Mouse (Mus musculus) kidney, embryonic 14.5 days (tissue): ENCODE data around the gene Reln. TPM values are rescaled to one million over a fixed set of nuclear protein-coding genes. Genes with fewer than 3 reads are reported as not detected.

Source experiments
- ATAC-seq: fragments of 200-750 bp; cut with Nextera tagmentation; 2 replicates; pipeline ENCODE4 v1.8.0; 2017; ENCODE audit warnings: moderate number of reproducible peaks, mild to moderate bottlenecking, moderate TSS enrichment, moderate library complexity; ENCODE audit not compliant: low FRiP score, low TSS enrichment
- H3K27ac ChIP-seq: fragments of 300-500 bp; sonication (generic); 2 replicates; pipeline ENCODE4 v1.5.1; 2014; ENCODE audit warnings: low read depth, mild to moderate bottlenecking, low read length, moderate library complexity, mixed read lengths
- H3K27me3 ChIP-seq: fragments of 300-500 bp; sonication (generic); 2 replicates; pipeline ENCODE4 v1.6.1; 2014; ENCODE audit warnings: mild to moderate bottlenecking, low read length; ENCODE audit not compliant: control insufficient read depth, insufficient read depth
- H3K36me3 ChIP-seq: fragments of 300-500 bp; sonication (generic); 2 replicates; pipeline ENCODE4 v1.6.1; 2014; ENCODE audit warnings: low read length, mixed read lengths; ENCODE audit not compliant: control insufficient read depth, insufficient read depth
- H3K4me1 ChIP-seq: fragments of 300-500 bp; sonication (generic); 2 replicates; pipeline ENCODE4 v1.6.1; 2014; ENCODE audit warnings: low read length, mixed read lengths; ENCODE audit not compliant: control insufficient read depth, insufficient read depth
- H3K4me2 ChIP-seq: fragments of 300-500 bp; sonication (generic); replicated peaks from 2 replicates; pipeline ENCODE4 v1.6.1; 2014; ENCODE audit warnings: low read depth, mild to moderate bottlenecking, low read length
- H3K4me3 ChIP-seq: fragments of 300-500 bp; sonication (generic); 2 replicates; pipeline ENCODE4 v1.5.1; 2014; ENCODE audit warnings: mild to moderate bottlenecking, low read length
- H3K9ac ChIP-seq: fragments of 300-500 bp; sonication (generic); 2 replicates; pipeline ENCODE4 v1.6.1; 2014; ENCODE audit warnings: low read depth, mild to moderate bottlenecking, low read length, moderate library complexity
- H3K9me3 ChIP-seq: fragments of 300-500 bp; sonication (generic); 2 replicates; pipeline ENCODE4 v1.6.1; 2016; ENCODE audit warnings: low read length; ENCODE audit not compliant: control insufficient read depth
- WGBS: fragments of 180-500 bp; shearing (Covaris S2); extraction: QIAGEN DNeasy Blood & Tissue Kit; methylation state at CpG from one replicate; pipeline ENCODE4 v1.1.7; 2014; 5-methylcytosine and 5-hydroxymethylcytosine counted together
- polyA plus RNA-seq: library from polyadenylated mRNA; unstranded; fragments of >200 nt; fragmentation: Nextera tagmentation; extraction: Ambion mirVana; gene quantifications from 2 replicates; pipeline ENCODE4 v1.2.1, GENCODE M21; 2014

Gene Reln
- polyA plus RNA-seq, 1 experiment from 2014 or later: 16.7 TPM

DNA sequence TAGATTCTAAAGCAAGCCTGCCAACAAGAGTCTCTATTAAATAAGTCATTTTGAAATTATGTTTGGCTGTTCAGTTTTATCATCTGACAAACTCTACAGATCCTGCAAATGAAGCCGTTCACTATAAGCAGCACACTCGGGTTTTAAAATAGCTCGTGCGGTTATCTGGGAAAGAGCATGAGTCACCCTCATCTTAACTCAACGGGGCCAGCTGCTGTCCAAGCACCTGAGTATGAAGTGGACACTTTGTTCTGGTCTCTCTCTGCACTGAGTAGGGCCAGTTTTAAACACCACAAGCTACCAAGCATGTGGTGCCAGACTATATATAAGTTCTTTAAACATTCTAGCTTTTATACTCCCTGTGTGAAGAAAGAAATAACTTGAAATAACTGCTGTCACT lies 168.0 kb downstream of the Reln start:
- Histone ChIP-seq H3K27me3 (no peaks in the 10 kb centered on the region), H3K9me3 (no peaks in the 10 kb centered on the region), H3K4me3 (no peak overlapping the region), H3K27ac (no peak overlapping the region), H3K9ac (no peak overlapping the region), H3K36me3 (no peaks in the 10 kb centered on the region), H3K4me1 (no peaks in the 10 kb centered on the region), H3K4me2 (no peak overlapping the region)
- ATAC-seq: no peak
- WGBS: 82% methylated on average over 5 of the region's 5 CpGs

DNA sequence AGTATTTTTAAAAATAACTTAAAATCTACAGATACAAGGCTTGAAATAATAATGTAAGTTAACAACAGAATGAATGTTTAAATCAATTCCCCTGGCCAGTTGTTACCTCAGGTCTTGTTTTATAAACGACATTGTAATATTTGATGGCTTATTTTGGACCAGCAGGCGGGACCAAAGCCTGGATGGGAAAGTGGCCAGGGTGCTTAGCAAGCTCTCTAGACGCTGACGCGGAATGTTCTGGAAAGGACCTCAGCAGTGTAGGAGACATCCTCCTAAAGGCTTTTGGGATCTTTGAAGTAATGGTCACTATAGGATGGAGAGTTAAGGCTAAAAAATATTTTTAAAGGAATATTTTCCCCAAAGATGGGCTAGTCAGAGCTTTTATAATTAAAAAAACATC lies 173.2 kb downstream of the Reln start:
- H3K27ac ChIP-seq: no peak overlapping the region
- 85% methylated on average over 5 of the region's 5 CpGs for WGBS
- ATAC-seq: no peak

DNA sequence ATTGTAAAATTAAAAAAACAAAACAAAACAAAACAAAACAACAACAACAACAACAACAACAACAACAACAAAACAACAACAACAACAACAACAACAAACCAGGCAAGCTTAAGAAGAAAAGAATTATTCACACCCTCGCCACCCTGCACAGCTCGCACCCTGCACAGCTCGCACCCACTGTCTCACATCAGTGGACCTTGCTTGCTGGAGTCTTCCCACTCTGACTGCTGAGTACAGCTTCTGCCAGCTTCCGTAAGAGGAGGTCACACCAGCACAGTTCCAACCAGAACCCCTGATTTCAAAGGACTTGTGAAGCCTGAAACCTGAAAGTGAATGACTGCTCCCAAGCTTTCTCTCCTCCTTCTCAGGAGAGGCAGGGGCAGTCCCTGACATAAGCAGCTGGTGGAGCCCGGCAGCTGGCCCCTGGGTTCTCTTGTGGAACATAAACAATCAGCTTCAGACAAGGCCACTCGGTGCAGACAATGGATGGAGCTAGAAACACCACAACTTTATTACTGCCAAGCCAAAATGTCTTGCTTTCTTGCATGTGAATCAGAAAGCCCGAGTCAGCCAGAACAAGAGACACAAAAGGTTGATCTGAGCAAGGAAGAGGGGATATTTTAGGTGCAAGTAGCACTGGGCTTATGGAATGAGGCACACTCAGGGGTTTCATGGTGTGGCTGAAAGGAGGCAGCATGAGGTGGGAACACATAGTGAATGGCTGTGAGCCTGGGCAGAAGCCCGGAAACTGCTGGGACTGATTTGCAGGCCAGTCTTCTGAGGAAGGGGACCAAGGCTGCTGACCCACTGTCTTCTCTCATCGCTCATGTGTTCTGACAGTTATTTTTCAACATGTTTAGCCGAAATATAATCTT lies 180.2 kb downstream of the Reln start:
- H3K27ac ChIP-seq: no peak overlapping the region
- ATAC-seq: peak; percentile 63
- 46% methylated on average over 10 of the region's 10 CpGs for WGBS
- H3K36me3 ChIP-seq: no peaks in the 10 kb centered on the region
- no peak overlapping the region for H3K9ac ChIP-seq
- H3K4me2 ChIP-seq: no peak overlapping the region
- no peak overlapping the region for H3K4me3 ChIP-seq
- H3K4me1 ChIP-seq: peaks cover 8% of the 10 kb centered on the region; the same call in 1 of the 2 replicates
- H3K9me3 ChIP-seq: no peaks in the 10 kb centered on the region
- H3K27me3 ChIP-seq: no peaks in the 10 kb centered on the region

More for the DNA sequence above, 173.2 kb downstream of the Reln start:
- H3K36me3 ChIP-seq: no peaks in the 10 kb centered on the region
- H3K4me1 ChIP-seq: no peaks in the 10 kb centered on the region
- no peaks in the 10 kb centered on the region for H3K9me3 ChIP-seq
- no peak overlapping the region for H3K9ac ChIP-seq
- H3K27me3 ChIP-seq: no peaks in the 10 kb centered on the region
- no peak overlapping the region for H3K4me2 ChIP-seq
- no peak overlapping the region for H3K4me3 ChIP-seq

DNA sequence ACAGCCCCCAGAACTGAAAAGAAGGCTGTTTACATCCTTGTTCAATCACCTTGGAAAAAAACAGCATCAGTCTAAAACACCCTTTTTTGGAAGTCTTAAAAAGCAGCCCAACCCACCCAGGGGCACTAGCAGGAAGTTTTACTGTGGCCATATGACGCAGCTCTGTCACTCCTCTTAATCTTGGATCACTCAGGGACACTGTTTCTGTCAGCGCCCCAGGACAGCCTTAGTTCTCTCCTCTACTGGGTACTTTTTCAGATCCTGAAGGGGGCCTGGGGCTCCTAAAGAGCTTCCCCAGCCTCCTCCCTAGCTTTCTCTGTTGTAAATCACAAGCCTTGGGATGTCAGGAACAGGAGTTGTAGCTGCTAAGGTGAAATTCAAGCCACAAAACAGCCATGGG lies 183.6 kb downstream of the Reln start:
- Histone ChIP-seq H3K9ac (no peak overlapping the region), H3K27me3 (no peaks in the 10 kb centered on the region), H3K9me3 (no peaks in the 10 kb centered on the region), H3K4me1 (peaks cover 8% of the 10 kb centered on the region; the same call in 1 of the 2 replicates), H3K4me3 (no peak overlapping the region), H3K4me2 (no peak overlapping the region), H3K36me3 (no peaks in the 10 kb centered on the region), H3K27ac (no peak overlapping the region)
- ATAC-seq: peak; percentile 72; the same call in 1 of the 2 replicates
- 8% methylated on average over 2 of the region's 2 CpGs for WGBS

DNA sequence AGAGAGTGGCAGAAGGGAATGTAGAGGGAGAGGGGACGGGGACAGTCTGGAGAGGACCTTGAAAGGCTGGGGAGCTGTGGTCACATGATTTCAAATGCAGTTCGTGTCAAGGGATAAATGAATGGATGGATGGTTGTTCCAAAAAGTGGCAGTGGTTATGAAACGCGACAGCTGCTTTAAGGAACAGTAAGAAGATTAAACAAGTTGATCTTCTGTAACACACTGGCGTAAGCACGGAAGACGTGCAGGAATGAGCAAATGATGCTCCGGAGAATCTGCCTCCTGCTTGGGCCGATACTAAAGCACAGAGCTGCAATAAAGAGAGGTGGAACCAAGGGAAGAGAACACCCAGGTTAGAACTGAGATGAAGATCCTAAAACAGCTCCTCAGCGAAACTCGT lies 185.7 kb downstream of the Reln start:
- Histone ChIP-seq H3K4me3 (no peak overlapping the region), H3K27ac (no peak overlapping the region), H3K9me3 (no peaks in the 10 kb centered on the region), H3K4me2 (no peak overlapping the region), H3K9ac (no peak overlapping the region), H3K27me3 (no peaks in the 10 kb centered on the region), H3K4me1 (peaks cover 8% of the 10 kb centered on the region; the same call in 1 of the 2 replicates), H3K36me3 (no peaks in the 10 kb centered on the region)
- 87% methylated on average over 11 of the region's 11 CpGs for WGBS
- ATAC-seq: no peak

DNA sequence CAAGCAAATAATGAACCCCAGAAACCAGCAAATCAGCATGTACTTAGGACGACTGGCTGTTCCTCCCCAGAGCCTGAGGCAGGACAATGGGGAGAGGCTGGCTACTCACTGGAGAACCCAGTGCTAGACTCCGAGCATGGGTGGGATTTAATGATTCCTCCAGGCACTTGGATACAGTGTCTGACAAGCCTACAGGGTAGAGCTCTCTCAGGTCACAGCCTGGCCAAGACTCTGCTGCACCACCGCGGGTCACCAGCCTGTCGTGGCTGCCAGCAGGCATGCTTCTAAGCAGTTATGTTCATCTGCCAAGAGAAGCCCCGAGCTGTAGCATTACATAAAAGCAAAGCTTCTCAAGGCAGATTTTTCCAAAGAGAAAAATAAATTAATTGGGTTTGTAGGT lies 190.9 kb downstream of the Reln start:
- Histone ChIP-seq H3K9me3 (no peaks in the 10 kb centered on the region), H3K4me3 (no peak overlapping the region), H3K4me1 (no peaks in the 10 kb centered on the region), H3K9ac (no peak overlapping the region), H3K27ac (no peak overlapping the region), H3K27me3 (no peaks in the 10 kb centered on the region), H3K4me2 (no peak overlapping the region), H3K36me3 (no peaks in the 10 kb centered on the region)
- ATAC-seq: no peak
- 64% methylated on average over 6 of the region's 6 CpGs for WGBS

DNA sequence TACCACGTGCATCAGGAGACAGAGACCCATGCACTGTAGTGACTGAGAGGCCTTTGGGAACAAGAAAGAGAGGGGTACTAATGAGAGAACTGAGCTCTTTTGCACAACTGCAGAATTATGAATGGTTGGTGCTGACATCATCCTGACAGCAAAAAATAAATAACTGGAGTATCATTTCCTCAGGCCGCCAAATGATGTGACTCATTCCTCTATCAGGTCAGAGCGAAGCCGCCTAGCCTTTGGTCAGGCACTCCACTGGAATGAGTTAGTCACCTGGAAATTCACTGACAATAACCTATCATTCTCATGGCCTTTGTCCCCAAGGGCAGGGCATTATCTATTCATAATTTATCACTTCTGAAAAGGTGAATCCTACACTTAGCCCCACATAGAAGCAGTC lies 202.7 kb downstream of the Reln start:
- Histone ChIP-seq H3K9ac (no peak overlapping the region), H3K9me3 (no peaks in the 10 kb centered on the region), H3K4me1 (no peaks in the 10 kb centered on the region), H3K27me3 (no peaks in the 10 kb centered on the region), H3K4me2 (no peak overlapping the region), H3K4me3 (no peak overlapping the region), H3K36me3 (no peaks in the 10 kb centered on the region), H3K27ac (no peak overlapping the region)
- WGBS: 84% methylated on average over 4 of the region's 4 CpGs
- ATAC-seq: no peak

DNA sequence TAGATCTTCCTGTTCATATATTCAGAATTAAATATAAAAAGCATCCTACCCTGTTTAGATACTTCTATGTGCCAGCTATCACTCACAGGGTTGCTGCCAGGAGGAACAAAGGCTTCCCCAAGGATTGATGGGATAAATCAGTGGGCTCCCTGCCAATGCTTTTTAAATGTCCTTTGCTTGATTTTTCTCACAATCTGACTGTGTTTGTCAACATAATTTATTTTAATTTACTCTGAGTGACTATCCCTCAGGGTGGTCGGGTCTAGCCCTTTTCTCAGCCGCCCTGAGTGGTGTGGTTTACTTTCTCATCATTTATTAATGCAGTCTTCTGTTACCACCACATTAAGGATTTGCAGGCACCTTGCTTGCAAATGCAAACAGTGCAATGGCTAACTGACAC lies 205.5 kb downstream of the Reln start:
- no peaks in the 10 kb centered on the region for H3K9me3 ChIP-seq
- H3K27ac ChIP-seq: no peak overlapping the region
- no peak overlapping the region for H3K9ac ChIP-seq
- WGBS: 71% methylated on average over 2 of the region's 2 CpGs
- ATAC-seq: no peak
- H3K36me3 ChIP-seq: no peaks in the 10 kb centered on the region
- H3K4me1 ChIP-seq: 0 out of 2 replicates have a peak, but pooled peaks cover 3% of the 10 kb centered on the region
- H3K4me3 ChIP-seq: no peak overlapping the region
- H3K4me2 ChIP-seq: no peak overlapping the region
- no peaks in the 10 kb centered on the region for H3K27me3 ChIP-seq

DNA sequence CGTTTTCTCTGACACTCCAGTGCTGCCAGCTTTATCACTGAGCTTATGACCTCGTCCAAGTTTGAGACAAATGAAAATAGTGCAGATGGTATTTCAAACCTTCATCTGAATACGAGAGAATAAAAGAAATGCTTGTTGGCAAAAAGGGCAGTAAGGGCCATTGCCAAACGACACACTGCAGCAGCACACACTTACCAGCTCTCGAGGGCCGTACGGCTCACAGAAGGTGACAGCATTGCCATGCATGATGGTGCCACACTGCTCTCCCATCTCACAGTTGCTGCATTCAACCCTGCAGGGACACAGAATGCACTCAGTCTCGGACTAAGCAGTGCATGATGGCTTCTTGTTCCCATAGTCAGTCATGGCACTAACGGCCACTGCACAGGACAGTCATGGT lies 210.1 kb downstream of the Reln start:
- H3K4me2 ChIP-seq: no peak overlapping the region
- H3K9ac ChIP-seq: no peak overlapping the region
- H3K27me3 ChIP-seq: no peaks in the 10 kb centered on the region
- no peak overlapping the region for H3K4me3 ChIP-seq
- ATAC-seq: no peak
- no peaks in the 10 kb centered on the region for H3K36me3 ChIP-seq
- H3K9me3 ChIP-seq: no peaks in the 10 kb centered on the region
- 65% methylated on average over 9 of the region's 9 CpGs for WGBS
- H3K4me1 ChIP-seq: 0 out of 2 replicates have a peak, but pooled peaks cover 3% of the 10 kb centered on the region
- no peak overlapping the region for H3K27ac ChIP-seq
